Mouse (Mus musculus) cerebellum, postnatal 4 days (tissue): ENCODE data around the gene Zscan12.

Experiments
- DNase-seq, 2 experiments: peaks; one replicate each; pipeline ENCODE4 v3.0.0; 2022; ENCODE audit warnings: low spot score in 2 of 2, mixed read lengths in 1 of 2

The Zscan12 gene

GRCm38 (mm10) chr13:21402287-21402846 lies 39.7 kb downstream of the Zscan12 start, which contains the start of gene Zkscan3:
Gene Zkscan3, minus strand, starts transcription at chr13:21402755.
- peak; percentile 56 to 81 for DNase-seq

- DNase-seq: no peak
Measured at GRCm38 (mm10) chr13:21402848-21403247, 40.2 kb downstream of the Zscan12 start.

- no peak for DNase-seq
Measured at GRCm38 (mm10) chr13:21407341-21407740, 44.7 kb downstream of the Zscan12 start.

- DNase-seq: peak; percentile 46 to 64
Measured at GRCm38 (mm10) chr13:21407969-21408804, 45.6 kb downstream of the Zscan12 start.

- no peak for DNase-seq
Measured at GRCm38 (mm10) chr13:21408805-21409459, 46.3 kb downstream of the Zscan12 start.

GRCm38 (mm10) chr13:21414231-21415212 lies 51.9 kb downstream of the Zscan12 start:
- no peak for DNase-seq

GRCm38 (mm10) chr13:21415266-21415665 lies 52.6 kb downstream of the Zscan12 start:
- DNase-seq: no peak

GRCm38 (mm10) chr13:21415750-21416149 lies 53.1 kb downstream of the Zscan12 start:
- DNase-seq: no peak

GRCm38 (mm10) chr13:21417298-21418010 lies 54.8 kb downstream of the Zscan12 start:
- DNase-seq: no peak

GRCm38 (mm10) chr13:21418865-21419264 lies 56.2 kb downstream of the Zscan12 start:
- DNase-seq: no peak
